Mouse (Mus musculus): ENCODE data around the gene Ethe1. TPM values are rescaled to one million over a fixed set of nuclear protein-coding genes. Genes with fewer than 3 reads are reported as not detected.
"Not testable (repeated sequence)": the region's sequence is repeated elsewhere in the genome, so short reads cannot be mapped to it uniquely, and the experiment has no call there.

Gene Ethe1
- polyA plus RNA-seq, 1 experiment, result 77.6 TPM

DNA sequence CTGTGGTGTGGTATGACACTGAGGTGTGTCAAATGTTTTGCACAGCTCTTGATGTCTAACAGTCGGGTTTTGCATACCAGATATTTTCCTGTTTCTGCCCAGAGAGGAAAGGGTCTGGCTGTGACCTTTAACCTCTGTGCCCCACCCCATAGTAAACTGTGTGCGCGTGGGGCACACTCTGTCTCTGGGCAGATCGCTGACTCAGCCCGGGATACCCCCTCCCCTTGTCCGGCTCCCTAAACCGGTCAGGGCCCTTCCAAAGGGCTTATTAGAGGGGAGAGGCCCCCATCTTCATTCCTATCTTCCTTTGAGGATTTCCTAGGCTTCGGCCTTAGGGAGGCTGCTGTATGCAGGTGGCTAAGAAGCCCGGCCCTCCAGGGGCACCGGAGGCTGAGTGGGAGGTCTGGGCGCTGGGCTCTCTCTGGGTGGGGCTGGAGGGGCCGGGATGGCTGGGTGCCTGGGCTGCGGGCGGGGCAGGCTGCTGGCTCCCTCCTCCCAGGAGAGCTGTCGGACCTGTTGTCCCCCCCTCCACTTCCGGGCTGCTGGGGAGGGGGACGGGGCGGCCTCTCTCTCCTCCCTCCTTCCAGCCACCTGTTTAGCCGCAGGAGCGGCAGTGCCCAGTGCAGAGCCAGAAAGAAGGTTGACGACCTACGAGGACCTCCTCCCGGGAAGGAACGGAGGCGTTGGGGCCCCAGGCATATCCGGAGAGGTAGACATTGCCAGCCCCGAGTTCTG lies 23.0 kb downstream of the Ethe1 start, which contains the start of gene Phldb3:
Gene Phldb3 (plus strand): TSS at position 620 of the 735 bp plus-strand sequence.
- 5% methylated on average over 27 of the region's 27 CpGs for WGBS
- no peak for DNase-seq (ENCODE audit: low read depth, low spot score)

DNA sequence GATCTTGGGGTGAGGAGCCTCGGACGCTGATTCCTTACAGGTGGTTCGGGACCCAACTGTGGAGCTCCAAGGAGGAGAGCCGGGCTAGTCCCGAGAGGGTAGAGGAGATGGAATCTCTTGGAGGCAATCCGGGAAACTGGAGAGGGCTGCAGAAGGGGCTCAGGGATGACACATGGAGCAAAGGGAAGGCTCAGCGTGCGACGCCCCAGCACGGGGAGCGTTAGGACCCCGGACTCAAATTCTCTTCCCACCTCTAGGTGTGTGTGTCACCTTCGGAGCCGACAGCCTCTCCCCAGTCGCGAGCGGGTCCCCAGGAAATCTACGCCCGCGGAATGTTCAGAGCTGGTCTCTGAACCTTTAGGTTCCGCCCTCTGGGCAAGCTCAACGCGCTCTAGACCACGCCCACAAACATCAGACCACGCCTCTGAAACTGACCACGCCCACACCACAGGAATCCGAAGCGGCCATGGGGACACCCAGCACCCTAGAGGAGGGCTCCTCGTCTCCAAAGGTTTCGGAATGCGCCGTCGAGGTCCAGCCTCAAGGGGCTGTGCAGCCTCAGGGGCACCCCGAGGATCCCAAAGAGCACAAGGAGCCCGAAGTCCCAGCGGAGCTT lies 23.6 kb downstream of the Ethe1 start:
- WGBS, result under 1% methylated on average over 36 of the region's 36 CpGs
- no peak for DNase-seq (ENCODE audit: low read depth, low spot score)

DNA sequence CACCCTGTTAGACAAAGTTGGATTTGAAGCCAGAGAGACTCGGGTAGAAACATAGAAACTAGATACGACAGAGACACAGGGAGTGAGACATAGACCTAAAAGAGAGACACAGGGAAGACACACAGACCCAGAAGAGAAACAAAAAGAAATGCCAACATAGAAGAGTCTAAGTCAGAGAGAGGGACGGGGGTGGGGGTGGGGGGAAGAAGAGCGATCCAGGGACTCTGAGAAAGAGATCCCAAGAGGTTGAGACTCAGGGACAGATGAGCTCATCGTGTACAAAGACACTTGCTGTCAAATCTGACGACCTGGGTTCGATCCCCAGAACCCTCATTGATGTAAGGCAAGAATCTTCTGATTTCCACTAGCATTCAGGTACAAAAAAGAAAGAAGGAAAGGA lies 24.4 kb downstream of the Ethe1 start:
- 9% methylated on average over 7 of the region's 7 CpGs for WGBS
- DNase-seq (ENCODE audit: low read depth, low spot score), result no peak

DNA sequence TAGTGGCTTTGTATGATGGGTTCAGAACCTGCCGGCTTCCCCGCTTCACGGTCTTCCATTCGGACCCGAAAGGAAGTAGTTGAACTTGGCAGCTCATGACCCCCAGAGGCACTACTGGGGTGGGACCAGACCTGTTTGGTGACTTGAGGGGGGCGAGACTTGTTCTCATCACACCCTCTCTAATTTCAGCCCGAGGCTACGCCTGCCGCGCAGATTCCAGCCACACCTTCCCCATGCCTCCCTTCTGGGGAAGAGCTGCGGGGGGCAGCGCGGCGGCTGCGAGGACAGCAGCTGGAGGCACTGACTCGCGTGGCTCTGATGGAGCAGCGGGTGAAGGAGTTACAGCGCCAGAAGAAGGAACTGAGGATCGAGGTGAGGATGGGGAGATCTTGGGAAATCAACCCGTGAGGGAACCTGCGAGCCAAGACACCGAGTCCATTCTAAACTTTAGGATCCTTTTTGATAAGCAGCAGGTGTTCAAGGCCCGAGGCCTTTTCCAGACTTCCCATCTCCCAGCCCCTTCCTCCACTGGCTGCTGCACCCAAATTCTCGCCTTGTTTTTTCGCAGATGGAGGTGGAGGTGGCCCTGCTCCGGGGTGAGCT lies 25.1 kb downstream of the Ethe1 start:
- 27% methylated on average over 27 of the region's 27 CpGs for WGBS
- no peak for DNase-seq (ENCODE audit: low read depth, low spot score)

DNA sequence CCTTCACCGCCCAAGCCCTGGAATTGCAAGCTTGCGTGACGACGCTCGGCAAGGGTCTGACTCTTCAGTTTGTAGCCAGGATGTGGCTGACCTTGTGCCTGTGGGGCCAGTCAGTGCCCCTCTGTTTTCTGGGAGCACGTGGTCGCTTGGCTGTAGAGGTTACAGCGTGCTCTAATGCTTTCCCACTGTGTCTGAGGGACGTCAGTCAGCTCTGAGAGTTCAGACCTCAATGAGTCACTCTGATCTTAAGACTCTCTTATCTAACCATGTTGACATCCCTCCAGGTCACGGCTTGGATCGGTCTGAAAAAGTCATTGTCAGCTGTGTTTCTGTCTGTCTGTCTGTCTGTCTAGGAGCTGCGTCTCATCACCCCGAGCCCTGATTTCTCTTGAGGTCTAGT lies 27.5 kb downstream of the Ethe1 start:
- WGBS, result 93% methylated on average over 13 of the region's 13 CpGs

DNA sequence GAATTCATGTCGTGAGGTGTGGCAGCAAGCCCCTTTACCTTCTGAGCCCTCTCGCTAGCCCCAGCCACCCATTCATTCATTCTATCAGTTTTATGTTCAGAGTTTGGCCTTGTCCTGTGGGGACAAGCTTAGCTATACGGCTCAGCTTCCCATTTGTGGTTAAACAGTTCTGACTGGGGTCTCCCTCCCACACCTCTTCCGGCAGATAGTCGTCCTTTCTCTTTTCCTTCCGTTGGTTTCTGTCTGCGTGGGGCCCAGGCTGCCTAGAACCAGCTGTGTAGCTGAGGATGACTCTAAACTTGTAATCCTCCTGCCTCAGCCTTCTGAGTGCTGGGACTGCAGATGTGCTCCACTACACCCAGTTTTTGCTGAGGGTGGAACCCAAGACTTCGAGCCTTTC lies 30.4 kb downstream of the Ethe1 start:
- 81% methylated on average over 8 of the region's 8 CpGs for WGBS
- no peak for DNase-seq (ENCODE audit: low read depth, low spot score)

More for the DNA sequence above, 27.5 kb downstream of the Ethe1 start:
- DNase-seq (ENCODE audit: low read depth, low spot score), result no peak

DNA sequence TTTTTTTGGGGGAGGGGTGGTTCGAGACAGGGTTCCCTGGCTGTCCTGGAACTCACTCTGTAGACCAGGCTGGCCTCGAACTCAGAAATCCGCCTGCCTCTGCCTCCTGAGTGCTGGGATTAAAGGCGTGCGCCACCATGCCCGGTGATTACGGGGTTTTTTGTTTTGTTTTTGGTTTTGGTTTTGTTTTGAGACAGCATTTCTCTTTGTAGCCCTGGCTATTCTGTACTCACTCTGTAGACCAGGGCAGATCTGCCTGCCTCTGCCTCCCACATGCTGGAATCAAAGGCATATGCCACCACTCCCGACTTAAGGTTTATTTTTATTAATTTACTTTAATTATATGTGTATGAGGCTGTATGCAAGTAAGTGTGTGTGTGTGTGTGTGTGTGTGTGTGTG lies 31.0 kb downstream of the Ethe1 start:
- 87% methylated on average over 8 of the region's 8 CpGs for WGBS
- DNase-seq (ENCODE audit: low read depth, low spot score), result not testable (repeated sequence)

DNA sequence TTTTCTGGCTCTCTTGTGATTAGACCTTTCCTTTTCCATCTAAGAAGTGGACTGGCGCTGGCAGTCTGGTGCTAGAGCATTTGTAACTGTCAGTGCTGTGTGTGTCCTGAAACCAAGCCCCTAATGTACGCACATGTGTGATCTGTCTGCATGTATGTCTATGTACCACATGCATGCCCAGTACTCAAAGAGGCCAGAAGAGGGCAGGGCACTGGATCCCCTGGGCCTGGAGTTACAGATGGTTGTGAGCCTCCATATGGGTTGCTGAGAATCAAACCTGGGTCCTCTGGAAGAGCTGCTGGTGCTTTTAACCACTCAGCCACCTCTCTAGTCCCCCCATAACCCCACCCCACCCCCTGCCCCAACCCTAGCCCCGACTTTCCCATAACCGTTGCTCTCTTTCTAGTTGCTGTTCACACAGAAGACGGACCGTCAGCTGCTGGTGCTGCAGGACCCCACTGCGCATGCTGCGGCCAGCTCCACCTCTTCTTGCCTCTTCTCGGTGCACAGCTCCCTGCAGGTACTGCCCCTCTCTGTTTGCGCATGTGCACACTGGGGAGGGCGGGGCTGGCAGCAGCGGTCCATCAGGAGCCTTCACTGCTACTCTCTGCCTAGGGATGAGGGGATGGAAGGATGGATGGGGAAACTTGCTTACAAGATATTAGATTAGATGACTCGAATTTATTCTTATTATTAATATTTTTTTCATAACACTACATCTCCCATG lies 32.5 kb downstream of the Ethe1 start:
- DNase-seq (ENCODE audit: low read depth, low spot score), result no peak

DNA sequence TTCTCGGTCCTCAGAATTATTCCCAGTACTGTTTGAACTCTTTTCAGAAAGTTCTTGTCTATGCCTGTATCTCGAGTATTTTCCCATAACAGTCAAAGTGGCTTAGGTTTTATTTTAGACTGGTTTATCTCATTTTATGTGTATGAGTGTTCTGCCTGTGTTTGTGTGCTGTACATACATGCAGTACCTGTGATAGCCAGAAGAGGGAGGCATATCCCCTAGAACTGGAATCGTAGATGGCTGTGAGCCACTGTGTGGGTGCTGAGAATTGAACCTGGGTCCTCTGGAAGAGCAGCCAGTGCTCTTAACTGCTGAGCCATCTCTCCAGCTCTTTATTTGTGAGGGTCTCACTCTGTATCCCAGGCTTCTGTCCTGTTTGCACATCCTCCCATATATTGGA lies 33.9 kb downstream of the Ethe1 start:
- WGBS, result 90% methylated on average over 3 of the region's 3 CpGs
- DNase-seq (ENCODE audit: low read depth, low spot score), result no peak

More for the DNA sequence above, 32.5 kb downstream of the Ethe1 start:
- WGBS, result 88% methylated on average over 13 of the region's 13 CpGs

DNA sequence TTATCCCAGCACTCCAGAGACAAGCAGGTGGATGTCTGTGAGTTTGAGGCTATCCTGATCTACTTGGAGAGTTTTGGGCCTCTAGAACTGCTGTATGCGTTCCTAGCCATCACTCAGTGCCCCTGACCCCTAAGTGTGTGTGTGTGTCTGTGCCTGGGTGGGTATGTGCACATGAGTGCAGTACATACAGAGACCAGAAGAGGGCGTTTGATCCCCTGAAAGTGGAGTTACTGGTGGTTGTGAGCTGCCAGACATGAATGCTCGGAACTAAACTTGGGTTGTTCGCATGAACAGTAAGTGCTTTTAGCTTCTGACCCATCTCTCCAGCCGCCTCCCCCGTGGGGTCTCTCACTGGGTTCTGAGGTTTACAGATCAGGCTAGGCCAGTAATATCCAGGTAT lies 35.6 kb downstream of the Ethe1 start:
- DNase-seq (ENCODE audit: low read depth, low spot score), result no peak
- 89% methylated on average over 6 of the region's 6 CpGs for WGBS

DNA sequence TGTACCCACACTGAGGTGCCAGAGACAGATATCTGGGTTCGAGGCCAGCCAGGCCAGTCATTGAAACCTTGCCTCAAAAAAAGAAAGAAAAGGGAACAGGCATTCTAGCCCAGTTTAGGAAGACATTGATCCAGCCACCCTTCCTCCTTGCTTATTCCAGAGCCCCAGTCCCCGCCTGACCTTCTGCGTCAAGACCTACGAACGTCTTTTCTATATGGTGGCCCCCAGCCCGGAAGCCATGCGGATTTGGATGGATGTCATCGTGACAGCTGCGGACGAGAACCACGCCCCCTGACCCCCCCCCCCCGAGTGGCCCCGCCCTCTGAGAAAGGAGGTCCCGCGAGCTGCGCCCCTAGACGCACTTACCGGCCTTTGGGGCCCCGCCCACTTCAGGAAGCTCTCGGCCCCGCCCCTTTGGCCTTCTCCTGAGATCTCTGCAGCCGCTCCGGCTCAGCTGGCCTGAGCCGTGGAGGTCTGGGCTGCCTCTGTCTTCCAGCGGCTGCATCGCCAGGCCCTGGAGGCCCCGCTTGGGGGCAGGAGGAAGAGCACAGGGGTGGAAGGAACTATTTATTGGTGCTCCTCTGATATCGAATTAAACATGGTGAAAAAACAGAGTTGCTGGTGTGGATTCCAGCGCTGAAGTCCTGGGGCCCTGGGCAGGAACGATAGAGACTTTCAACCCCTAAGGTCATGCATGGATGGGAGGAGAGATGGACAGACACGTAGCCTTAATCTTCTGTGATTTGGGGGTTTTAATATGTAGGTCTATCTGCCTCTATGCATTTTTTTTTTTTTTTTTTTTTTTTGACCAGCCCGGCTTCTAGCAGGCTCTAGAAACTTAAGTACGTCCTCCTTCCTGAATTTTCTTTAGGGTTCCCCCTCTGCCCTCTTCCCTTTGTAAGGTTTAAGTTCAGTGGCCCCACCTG lies 41.6 kb downstream of the Ethe1 start:
- DNase-seq (ENCODE audit: low read depth, low spot score), result no peak
- 12% methylated on average over 33 of the region's 33 CpGs for WGBS

DNA sequence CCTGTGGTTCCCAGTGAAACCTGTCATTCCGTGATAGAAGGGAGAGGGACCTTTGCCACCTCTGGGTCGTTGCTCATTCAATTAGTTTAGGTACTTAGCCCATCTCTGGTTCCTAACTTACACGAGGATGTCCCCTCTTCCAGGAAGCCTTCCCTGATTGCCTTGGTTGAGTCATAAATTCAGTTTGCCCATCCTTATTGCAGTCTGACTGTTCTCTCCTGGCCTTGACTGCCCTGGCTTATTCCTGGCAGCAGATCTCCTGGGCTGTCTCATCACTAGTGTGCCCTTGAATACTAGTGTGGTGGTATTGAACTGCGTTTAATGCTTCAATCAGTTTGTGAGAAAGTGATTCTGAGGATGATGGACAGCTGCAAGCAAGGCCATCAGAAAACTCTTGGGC lies 42.3 kb downstream of the Ethe1 start:
- DNase-seq (ENCODE audit: low read depth, low spot score), result no peak
- WGBS, result 63% methylated on average over 4 of the region's 4 CpGs

DNA sequence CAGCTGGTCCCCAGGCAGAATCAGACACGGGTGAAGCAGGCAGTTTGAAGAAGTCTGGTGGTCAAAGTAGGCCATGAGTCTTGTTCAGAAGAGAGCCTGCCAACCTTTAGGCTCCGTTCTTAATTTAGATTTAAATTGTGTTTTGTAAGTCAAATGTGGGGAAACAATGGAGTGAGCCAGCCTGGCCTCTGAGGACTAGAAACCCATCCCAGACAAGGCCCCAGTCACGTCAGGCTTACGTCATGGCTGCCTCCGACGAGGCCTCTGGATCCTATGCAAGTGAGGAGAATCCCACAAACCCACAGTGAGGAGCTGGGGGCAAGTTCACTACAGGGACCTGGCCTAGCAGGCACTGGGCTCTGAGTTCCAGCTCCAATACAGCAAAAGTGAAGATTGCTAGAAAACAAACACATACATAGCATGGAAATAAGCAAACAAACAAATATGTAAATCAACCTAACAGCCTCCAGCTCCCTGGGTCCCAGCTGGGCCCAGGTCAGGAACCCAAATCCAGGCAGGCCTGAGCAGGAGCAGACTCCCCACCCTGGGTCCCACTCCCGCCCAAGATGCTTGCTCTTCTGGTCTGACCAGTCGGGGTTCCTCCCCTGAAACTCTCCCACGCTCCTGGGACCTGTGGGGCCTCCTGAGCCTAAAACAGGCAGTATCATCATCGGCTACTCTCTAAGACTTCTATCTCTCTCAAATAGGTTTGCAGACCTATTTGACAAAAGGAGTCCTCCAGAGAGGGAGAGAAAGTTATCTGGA lies 43.0 kb downstream of the Ethe1 start:
- 82% methylated on average over 10 of the region's 10 CpGs for WGBS
- no peak for DNase-seq (ENCODE audit: low read depth, low spot score)

DNA sequence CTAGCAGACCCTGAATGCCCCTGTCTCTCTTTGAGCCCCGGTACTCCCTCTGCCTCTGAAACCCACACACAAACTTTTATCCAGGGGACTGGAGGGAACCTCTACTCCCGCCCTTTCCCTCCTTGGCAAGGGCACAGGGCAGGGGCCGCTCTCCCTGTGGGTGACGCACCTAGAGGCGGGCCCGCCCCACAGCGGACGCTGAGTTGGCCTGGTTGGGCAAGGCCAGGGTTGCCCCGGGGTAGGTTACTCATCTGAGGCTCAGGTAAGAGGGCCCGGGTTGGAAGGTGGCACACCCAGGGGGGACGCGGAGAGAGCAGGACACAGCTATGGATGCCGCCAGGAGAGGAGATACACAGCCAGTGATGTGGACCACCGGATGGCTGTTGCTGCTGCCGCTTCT lies 48.9 kb downstream of the Ethe1 start, which contains the start of gene Lypd3:
Gene Lypd3 (plus strand): TSS at position 287 of the 400 bp plus-strand sequence.
- 35% methylated on average over 15 of the region's 15 CpGs for WGBS

DNA sequence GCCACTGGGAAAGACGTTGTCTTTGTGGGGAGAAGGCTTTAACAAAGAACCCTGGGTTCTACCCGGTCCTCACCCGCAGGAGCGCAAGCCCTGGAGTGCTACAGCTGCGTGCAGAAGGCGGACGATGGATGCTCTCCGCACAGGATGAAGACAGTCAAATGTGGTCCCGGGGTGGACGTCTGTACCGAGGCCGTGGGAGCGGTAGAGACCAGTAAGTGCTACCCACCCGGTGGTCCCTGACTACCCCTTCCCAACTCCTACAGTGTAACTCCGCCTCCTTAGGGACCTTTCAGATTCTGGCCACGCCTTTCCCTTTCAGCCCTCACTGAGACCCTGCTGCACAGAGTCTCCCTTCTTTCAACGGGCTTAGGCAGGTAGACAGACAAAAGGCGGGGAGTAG lies 49.7 kb downstream of the Ethe1 start:
- DNase-seq (ENCODE audit: low read depth, low spot score), result no peak
- 8% methylated on average over 18 of the region's 18 CpGs for WGBS

More for the DNA sequence above, 48.9 kb downstream of the Ethe1 start, which contains the start of gene Lypd3:
- DNase-seq (ENCODE audit: low read depth, low spot score), result no peak

DNA sequence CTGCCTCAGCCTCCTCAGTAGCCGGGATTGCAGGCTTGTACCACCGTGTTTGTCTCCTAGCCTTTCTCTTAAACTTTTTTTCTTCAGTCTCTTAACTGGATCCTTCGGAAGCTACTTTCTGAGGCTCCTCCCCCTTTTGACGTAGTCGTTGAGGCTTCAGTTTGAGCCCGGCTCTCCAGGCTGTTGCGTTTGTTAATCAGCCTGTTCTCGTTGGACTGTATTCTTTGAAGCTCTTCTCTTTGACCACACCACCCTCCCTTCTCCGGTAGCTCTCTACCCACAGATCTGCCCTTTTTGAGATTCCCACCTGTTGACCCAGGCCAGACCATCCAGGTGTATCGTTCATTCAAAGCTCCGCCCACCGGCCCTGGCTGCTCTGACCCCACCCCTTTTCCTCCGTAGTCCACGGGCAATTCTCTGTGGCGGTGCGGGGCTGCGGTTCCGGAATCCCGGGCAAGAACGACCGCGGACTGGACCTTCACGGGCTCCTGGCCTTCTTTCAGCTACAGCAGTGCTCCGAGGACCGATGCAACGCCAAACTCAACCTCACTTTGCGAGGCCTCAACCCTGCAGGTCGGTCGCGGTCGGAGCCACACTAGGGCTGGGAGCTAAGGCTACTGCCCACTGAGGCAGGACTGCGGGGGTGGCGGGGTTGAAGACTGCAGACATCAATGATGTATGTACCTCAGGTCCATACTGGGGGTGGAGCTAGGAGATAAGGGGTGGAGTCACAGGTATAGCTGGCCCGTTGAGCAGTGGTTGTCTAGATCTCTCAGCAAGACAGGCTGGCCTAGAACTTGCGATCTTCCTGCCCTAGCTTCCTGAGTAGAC lies 50.9 kb downstream of the Ethe1 start:
- DNase-seq (ENCODE audit: low read depth, low spot score), result no peak
- 3% methylated on average over 35 of the region's 35 CpGs for WGBS

DNA sequence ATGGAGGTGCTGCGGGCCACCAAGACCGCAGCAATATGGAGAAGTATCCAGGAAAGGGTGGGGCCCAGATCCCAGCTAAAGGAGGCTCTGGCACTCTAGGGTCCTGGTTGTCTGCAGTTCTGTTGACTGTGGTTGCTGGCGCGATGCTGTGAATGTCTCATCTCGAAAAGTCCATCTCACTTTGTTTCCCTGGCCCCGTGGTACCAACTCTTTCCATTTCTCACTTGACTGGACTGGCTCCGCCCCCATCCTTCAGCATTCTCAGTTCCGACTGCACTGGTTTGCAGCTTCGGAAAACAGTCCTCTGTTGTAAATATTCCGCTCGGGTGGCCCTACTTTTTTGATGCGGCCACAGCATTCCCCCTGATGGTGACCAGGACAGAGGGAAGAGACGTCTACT lies 53.1 kb downstream of the Ethe1 start:
- no peak for DNase-seq (ENCODE audit: low read depth, low spot score)
- WGBS, result 56% methylated on average over 13 of the region's 13 CpGs

DNA sequence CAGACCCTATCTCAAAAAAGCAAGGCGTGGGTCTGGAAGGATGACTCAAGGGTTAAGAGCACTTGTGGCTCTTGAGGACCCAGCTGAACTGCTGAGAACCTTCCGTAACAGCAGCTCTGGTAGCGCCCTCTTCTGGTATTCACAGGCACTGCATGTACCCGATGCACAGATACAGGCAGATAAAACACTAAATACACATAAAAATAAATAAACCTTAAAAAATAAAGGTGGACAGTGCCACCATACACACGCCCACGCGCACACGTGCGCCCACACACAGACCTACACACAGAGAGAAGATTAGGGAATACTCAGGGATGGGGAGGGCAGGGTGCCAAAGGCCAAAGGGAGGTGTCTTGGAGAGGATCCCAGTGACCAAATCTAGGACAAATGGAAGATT lies 55.1 kb downstream of the Ethe1 start:
- WGBS, result 13% methylated on average over 9 of the region's 9 CpGs
- no peak for DNase-seq (ENCODE audit: low read depth, low spot score)
